Mouse (Mus musculus) brain, embryonic 14.5 days (tissue): Measurements from ENCODE around the gene Lmna. TPM values are rescaled to one million over a fixed set of nuclear protein-coding genes. Genes with fewer than 3 reads are reported as not detected.
A peak's percentile ranks its signal among the peaks of the same experiment; 100 is the strongest.

Experiments
- DNase-seq: peaks from one replicate; pipeline ENCODE4 v3.0.0-alpha.2; 2011; ENCODE audit warnings: low read depth
- CTCF ChIP-seq: fragments of 200-500 bp; IDR thresholded peaks from 2 replicates; pipeline ENCODE4 v1.5.1; 2012; ENCODE audit warnings: inconsistent platforms, mild to moderate bottlenecking, moderate library complexity, borderline replicate concordance; ENCODE audit not compliant: insufficient read depth, insufficient read length; ENCODE audit errors: extremely low read depth
- POLR2A ChIP-seq: fragments of 200-500 bp; IDR thresholded peaks from 2 replicates; pipeline ENCODE4 v1.6.1; 2012; ENCODE audit warnings: mild to moderate bottlenecking, inconsistent platforms, borderline replicate concordance; ENCODE audit not compliant: poor library complexity, insufficient read depth, insufficient read length, severe bottlenecking; ENCODE audit errors: extremely low read depth
- polyA plus RNA-seq: library from polyadenylated mRNA; depleted of rRNA; stranded (reverse); fragments of >200 nt; gene quantifications from 2 replicates; pipeline ENCODE4 v1.2.3, GENCODE M21; 2012

The Lmna gene
- polyA plus RNA-seq, 1 experiment = 39.5 TPM

GRCm38 (mm10) chr3:88479163-88479562 lies 30.6 kb downstream of the Lmna start:
- TF ChIP-seq CTCF (no peak), POLR2A (no peak)
- DNase-seq = no peak

GRCm38 (mm10) chr3:88477735-88478134 lies 32.0 kb downstream of the Lmna start:
- peak; percentile 81 for DNase-seq
- peak; percentile 89 for TF ChIP-seq CTCF
- no peak for TF ChIP-seq POLR2A

- no peak for DNase-seq
Measured at GRCm38 (mm10) chr3:88476403-88476802, 33.4 kb downstream of the Lmna start.

GRCm38 (mm10) chr3:88473571-88473970 lies 36.2 kb downstream of the Lmna start:
- TF ChIP-seq POLR2A = no peak
- no peak for TF ChIP-seq CTCF
- no peak for DNase-seq

More at GRCm38 (mm10) chr3:88476403-88476802, 33.4 kb downstream of the Lmna start:
- TF ChIP-seq CTCF (no peak), POLR2A (no peak)

GRCm38 (mm10) chr3:88473020-88473419 lies 36.7 kb downstream of the Lmna start:
- TF ChIP-seq CTCF (no peak), POLR2A (no peak)
- peak; percentile 87 for DNase-seq

- no peak for DNase-seq
- TF ChIP-seq POLR2A = no peak
- TF ChIP-seq CTCF = no peak
Measured at GRCm38 (mm10) chr3:88470943-88471479, 38.7 kb downstream of the Lmna start.

GRCm38 (mm10) chr3:88469466-88469865 lies 40.3 kb downstream of the Lmna start:
- TF ChIP-seq CTCF (no peak), POLR2A (no peak)
- no peak for DNase-seq

GRCm38 (mm10) chr3:88467116-88467824 lies 42.5 kb downstream of the Lmna start:
- TF ChIP-seq CTCF (peak; percentile 96), POLR2A (no peak)
- peak; percentile 91 for DNase-seq

- no peak for DNase-seq
- TF ChIP-seq CTCF (no peak), POLR2A (no peak)
Measured at GRCm38 (mm10) chr3:88465127-88465526, 44.6 kb downstream of the Lmna start.

- TF ChIP-seq POLR2A (no peak), CTCF (no peak)
- DNase-seq = no peak
Measured at GRCm38 (mm10) chr3:88464425-88464824, 45.3 kb downstream of the Lmna start.

- TF ChIP-seq CTCF (no peak), POLR2A (no peak)
- peak; percentile 48 for DNase-seq
Measured at GRCm38 (mm10) chr3:88460983-88461696, 48.6 kb downstream of the Lmna start, which contains the start of gene Sema4a. TSS of gene Sema4a (minus strand) at chr3:88461182.

- TF ChIP-seq POLR2A = no peak
- no peak for TF ChIP-seq CTCF
- DNase-seq = no peak
Measured at GRCm38 (mm10) chr3:88460029-88460428, 49.7 kb downstream of the Lmna start.

- TF ChIP-seq CTCF (peak; percentile 18; the same call in 1 of the 2 replicates), POLR2A (no peak)
- peak; percentile 84 for DNase-seq
Measured at GRCm38 (mm10) chr3:88458778-88459219, 51.0 kb downstream of the Lmna start.
